16 mouse cellular contexts compared by ENCODE assay signal in genomic region chr10:75942736-75943477, GRCm38 (mm10). TPM values are rescaled to one million over a fixed set of nuclear protein-coding genes. Genes with fewer than 3 reads are reported as not detected.
DNase-seq lines count a peak whose midpoint lies in the region; ATAC-seq and TF ChIP-seq lines count a peak whose summit lies in the region.
"Had no signal": no experiment of that assay in that cellular context is flagged by ENCODE, and none has a peak within 500 bp of the region (broad histone marks: within the 10 kb centered on the region; RNA-seq: fewer than 3 reads in every experiment).

Vpreb3 (plus strand) TSS chr10:75943057.

- TF ChIP-seq POLR2A in liver, adult 2 months (IDR thresholded peaks at IDR 0.05; ENCODE audit: extremely low read depth, insufficient read depth, low read length), result no peak
- no peak for TF ChIP-seq POLR2A in MEL (IDR thresholded peaks at IDR 0.05; ENCODE audit: control insufficient read depth in 1 of 2, insufficient read depth in 1 of 2, low read depth in 1 of 2, low read length in 2 of 2, poor library complexity in 1 of 2)

- TF ChIP-seq RAD21 in MEL (IDR thresholded peaks at IDR 0.05; ENCODE audit: low read depth, low read length), result no peak

- TF ChIP-seq EP300 in MEL (IDR thresholded peaks at IDR 0.05; ENCODE audit: low read depth in 1 of 2, low read length in 2 of 2), result peak in 1 of 2 experiments; percentile 33; a peak in 1 of 4 replicates
- TF ChIP-seq EP300 in lung, postnatal 0 days (IDR thresholded peaks at IDR 0.05), result no peak

- H3K9ac ChIP-seq in forebrain, embryonic 11.5 days (ENCODE audit: low read length), result 0 out of 2 replicates have a peak within 1 kb of the TSS, but pooled peaks have one; percentile 23
- no peak within 1 kb of the TSS for H3K9ac ChIP-seq in forebrain, embryonic 16.5 days (replicated peaks; ENCODE audit: low read depth, low read length)
- no peak within 1 kb of the TSS for H3K9ac ChIP-seq in liver, adult 2 months (ENCODE audit: low read depth, low read length)
- H3K9ac ChIP-seq in liver, embryonic 12.5 days, result no peak within 1 kb of the TSS
- peak within 1 kb of the TSS; percentile 18 for H3K9ac ChIP-seq in MEL (ENCODE audit: control insufficient read depth, low read depth, low read length, poor library complexity, severe bottlenecking)
- no peak within 1 kb of the TSS for H3K9ac ChIP-seq in lung, postnatal 0 days (replicated peaks; ENCODE audit: low read depth)
- H3K9ac ChIP-seq: liver, embryonic 14.5 days had no signal

- H3K27ac ChIP-seq in forebrain, embryonic 11.5 days (ENCODE audit: low read depth, low read length), result no peak within 1 kb of the TSS
- no peak within 1 kb of the TSS for H3K27ac ChIP-seq in forebrain, embryonic 16.5 days (ENCODE audit: low read length)
- no peak within 1 kb of the TSS for H3K27ac ChIP-seq in liver, adult 2 months (replicated peaks; ENCODE audit: insufficient read depth, low read depth, low read length)
- H3K27ac ChIP-seq in liver, embryonic 12.5 days, result no peak within 1 kb of the TSS
- H3K27ac ChIP-seq in MEL (ENCODE audit: control insufficient read depth, low read depth, low read length), result peak within 1 kb of the TSS; percentile 6
- H3K27ac ChIP-seq in lung, postnatal 0 days (ENCODE audit: low read length), result peak within 1 kb of the TSS; percentile 7; the same call in 1 of the 2 replicates
- H3K27ac ChIP-seq: liver, embryonic 14.5 days had no signal

- no peak for ATAC-seq in forebrain, embryonic 11.5 days (replicated peaks; ENCODE audit: low FRiP score)
- ATAC-seq in forebrain, embryonic 16.5 days, result no peak
- ATAC-seq in liver, embryonic 12.5 days, result no peak
- ATAC-seq in lung, postnatal 0 days, result no peak

- TF ChIP-seq CTCF in liver, adult 2 months (IDR thresholded peaks at IDR 0.05; ENCODE audit: low read depth, low read length), result no peak
- no peak for TF ChIP-seq CTCF in MEL (IDR thresholded peaks at IDR 0.05 in 2 of 3, conservative IDR thresholded peaks at IDR 0.05 in 1 of 3; ENCODE audit: control insufficient read depth in 1 of 3, insufficient read depth in 1 of 3, low read depth in 2 of 3, low read length in 3 of 3, poor library complexity in 1 of 3, severe bottlenecking in 1 of 3)
- no peak for TF ChIP-seq CTCF in lung, postnatal 0 days (IDR thresholded peaks at IDR 0.05)

- no peaks in the 10 kb centered on the region for H3K27me3 ChIP-seq in forebrain, embryonic 11.5 days (ENCODE audit: control insufficient read depth, insufficient read depth, low read length)
- H3K27me3 ChIP-seq in forebrain, embryonic 16.5 days (replicated peaks; ENCODE audit: control insufficient read depth, insufficient read depth, low read length), result no peaks in the 10 kb centered on the region
- H3K27me3 ChIP-seq in liver, adult 2 months (ENCODE audit: control insufficient read depth, insufficient read depth, low read length), result no peaks in the 10 kb centered on the region
- H3K27me3 ChIP-seq in liver, embryonic 12.5 days (replicated peaks), result peaks cover 15% of the 10 kb centered on the region
- H3K27me3 ChIP-seq in MEL (ENCODE audit: control insufficient read depth in 1 of 2, insufficient read depth in 2 of 2, low read length in 2 of 2), result no peaks in the 10 kb centered on the region
- H3K27me3 ChIP-seq in lung, postnatal 0 days (replicated peaks; ENCODE audit: insufficient read depth, low read length), result no peaks in the 10 kb centered on the region

- DNase-seq in forebrain, embryonic 11.5 days (ENCODE audit: low spot score), result no peak
- DNase-seq in liver, adult 2 months (ENCODE audit: extremely low read depth, low read depth, low spot score), result peak; percentile 72
- peak; percentile 66 for DNase-seq in MEL (ENCODE audit: low read depth, low spot score)
- no peak for DNase-seq in lung, postnatal 0 days (ENCODE audit: low spot score)
- DNase-seq in heart, adult 18-20 months, result no peak
- DNase-seq in heart, postnatal 4 days, result no peak
- DNase-seq: cerebellum, adult 18-20 months; kidney, adult 8-10 months; right cerebral cortex, postnatal 14 days had no signal

- H3K4me2 ChIP-seq in forebrain, embryonic 11.5 days (ENCODE audit: low read depth, low read length, severe bottlenecking), result no peak within 1 kb of the TSS
- no peak within 1 kb of the TSS for H3K4me2 ChIP-seq in forebrain, embryonic 16.5 days (ENCODE audit: low read length)
- H3K4me2 ChIP-seq in liver, embryonic 12.5 days, result no peak within 1 kb of the TSS
- H3K4me2 ChIP-seq in lung, postnatal 0 days (replicated peaks; ENCODE audit: low read depth, low read length), result no peak within 1 kb of the TSS
- H3K4me2 ChIP-seq: heart, embryonic 11.5 days had no signal

- no peaks in the 10 kb centered on the region for H3K36me3 ChIP-seq in forebrain, embryonic 11.5 days (ENCODE audit: control insufficient read depth, insufficient read depth, low read length)
- H3K36me3 ChIP-seq in forebrain, embryonic 16.5 days (ENCODE audit: control insufficient read depth, insufficient read depth), result no peaks in the 10 kb centered on the region
- peaks cover 2% of the 10 kb centered on the region for H3K36me3 ChIP-seq in liver, adult 2 months (ENCODE audit: control insufficient read depth, insufficient read depth, low read length)
- peaks cover 2% of the 10 kb centered on the region; the same call in 1 of the 2 replicates for H3K36me3 ChIP-seq in liver, embryonic 12.5 days
- peaks cover 0 to 30% of the 10 kb centered on the region in 2 experiments; a peak in 2 of 4 replicates for H3K36me3 ChIP-seq in MEL (ENCODE audit: control insufficient read depth in 1 of 2, insufficient read depth in 2 of 2, low read length in 2 of 2)
- H3K36me3 ChIP-seq in lung, postnatal 0 days (ENCODE audit: insufficient read depth, low read length), result no peaks in the 10 kb centered on the region

- H3K4me1 ChIP-seq in forebrain, embryonic 11.5 days (replicated peaks; ENCODE audit: control insufficient read depth, insufficient read depth, low read length), result no peaks in the 10 kb centered on the region
- peaks cover 8% of the 10 kb centered on the region for H3K4me1 ChIP-seq in forebrain, embryonic 16.5 days (replicated peaks; ENCODE audit: control insufficient read depth, insufficient read depth, low read length)
- H3K4me1 ChIP-seq in liver, adult 2 months (ENCODE audit: control insufficient read depth, insufficient read depth, low read length), result peaks cover 15% of the 10 kb centered on the region
- peaks cover 29% of the 10 kb centered on the region for H3K4me1 ChIP-seq in liver, embryonic 12.5 days
- peaks cover 8 to 40% of the 10 kb centered on the region in 2 experiments for H3K4me1 ChIP-seq in MEL (ENCODE audit: control insufficient read depth in 1 of 2, insufficient read depth in 2 of 2, low read length in 2 of 2)
- H3K4me1 ChIP-seq in lung, postnatal 0 days (ENCODE audit: insufficient read depth, low read depth, low read length), result no peaks in the 10 kb centered on the region

- H3K4me3 ChIP-seq in forebrain, embryonic 11.5 days (ENCODE audit: low read depth, low read length), result no peak within 1 kb of the TSS
- H3K4me3 ChIP-seq in forebrain, embryonic 16.5 days (replicated peaks; ENCODE audit: low read length), result no peak within 1 kb of the TSS
- no peak within 1 kb of the TSS for H3K4me3 ChIP-seq in liver, adult 2 months (ENCODE audit: insufficient read depth, low read depth, low read length)
- no peak within 1 kb of the TSS for H3K4me3 ChIP-seq in liver, embryonic 12.5 days
- H3K4me3 ChIP-seq in MEL (ENCODE audit: control insufficient read depth in 1 of 2, insufficient read depth in 1 of 2, low read depth in 2 of 2, low read length in 2 of 2), result peak within 1 kb of the TSS; percentile 38 to 50
- H3K4me3 ChIP-seq in lung, postnatal 0 days (ENCODE audit: low read depth, low read length), result no peak within 1 kb of the TSS

- no peaks in the 10 kb centered on the region for H3K9me3 ChIP-seq in forebrain, embryonic 11.5 days (ENCODE audit: control insufficient read depth, low read length)
- H3K9me3 ChIP-seq in forebrain, embryonic 16.5 days (ENCODE audit: control insufficient read depth, low read length), result no peaks in the 10 kb centered on the region
- no peaks in the 10 kb centered on the region for H3K9me3 ChIP-seq in liver, embryonic 12.5 days (replicated peaks)
- no peaks in the 10 kb centered on the region for H3K9me3 ChIP-seq in MEL (replicated peaks; ENCODE audit: insufficient read depth, low read length)
- H3K9me3 ChIP-seq in lung, postnatal 0 days (ENCODE audit: low read length), result no peaks in the 10 kb centered on the region
- H3K9me3 ChIP-seq: G1E had no signal

- WGBS in forebrain, embryonic 11.5 days, result 86% methylated on average over 15 of the region's 15 CpGs
- 82% methylated on average over 15 of the region's 15 CpGs for WGBS in forebrain, embryonic 16.5 days
- 50% methylated on average over 15 of the region's 15 CpGs for WGBS in liver, adult 2 months
- WGBS in liver, embryonic 12.5 days (ENCODE audit: insufficient replicate concordance), result 64% methylated on average over 15 of the region's 15 CpGs
- WGBS in lung, postnatal 0 days, result 58% methylated on average over 15 of the region's 15 CpGs

- H3K79me2 ChIP-seq in liver, adult 2 months (ENCODE audit: control insufficient read depth, insufficient read depth, low read length), result no peaks in the 10 kb centered on the region
- no peaks in the 10 kb centered on the region; the same call in 1 of the 2 replicates for H3K79me2 ChIP-seq in MEL (ENCODE audit: control insufficient read depth, insufficient read depth, low read length, poor library complexity)

TF ChIP-seq in MEL, 35 proteins besides CTCF, POLR2A, EP300 and RAD21 (continues in another document):
- TF ChIP-seq GATA1 (IDR thresholded peaks at IDR 0.05; ENCODE audit: low read depth, low read length), result 0 out of 2 replicates have a peak, but pooled peaks have one; percentile 28
- TF ChIP-seq TCF12 (IDR thresholded peaks at IDR 0.05; ENCODE audit: low read depth, low read length), result peak; percentile 4; the same call in 1 of the 2 replicates
- TF ChIP-seq MAX (IDR thresholded peaks at IDR 0.05; ENCODE audit: low read length), result no peak
- 0 out of 2 replicates have a peak, but pooled peaks have one; percentile 25 for TF ChIP-seq ETS1 (IDR thresholded peaks at IDR 0.05; ENCODE audit: low read depth, low read length)
- no peak for TF ChIP-seq MAZ (IDR thresholded peaks at IDR 0.05; ENCODE audit: low read depth, low read length)
- TF ChIP-seq RCOR1 (IDR thresholded peaks at IDR 0.05; ENCODE audit: low read depth, low read length), result no peak

RNA-seq across cellular contexts. Expression of gene Vpreb3, which starts in this region (rescaled TPM):
- polyA plus RNA-seq in forebrain, embryonic 11.5 days (2014; fragmentation: Nextera tagmentation; extraction: Ambion mirVana), result 0.76 and 0.79 TPM in 2 replicates
- polyA plus RNA-seq in forebrain, embryonic 16.5 days (2015; fragmentation: Nextera tagmentation; extraction: Ambion mirVana), result 0.48 TPM in 1 of 2 replicates, not detected in the other
- 0.55 and 1.3 TPM in 2 replicates for total RNA-seq in liver, adult 2 months (2014; rRNA removed)
- polyA plus RNA-seq in liver, adult 2 months (2012; rRNA removed), result 0.73 and 2.0 TPM in 2 replicates
- polyA plus RNA-seq in liver, embryonic 12.5 days (2016; fragmentation: Nextera tagmentation; extraction: Ambion mirVana), result 0.27 and 0.98 TPM in 2 replicates
- 0.27 TPM in 1 of 2 replicates, not detected in the other for total RNA-seq in MEL (2012; rRNA removed)
- under 1 TPM in 1 of 2 experiments, not detected in 1; 0.88 TPM for polyA plus RNA-seq in MEL (2012; ENCODE audit: insufficient read depth in 1 of 2, insufficient read length in 2 of 2, low read depth in 1 of 2, low replicate concordance in 2 of 2, missing spikeins in 1 of 2)
- polyA plus RNA-seq in lung, postnatal 0 days (2015; fragmentation: Nextera tagmentation; extraction: Ambion mirVana), result 8.8 and 10.1 TPM in 2 replicates
- total RNA-seq in heart, adult 18-20 months (2021), result under 1 TPM in 1 of 2 experiments, not detected in 1; 0.82 TPM
- total RNA-seq in heart, postnatal 4 days (2021), result not detected
- total RNA-seq: G1E; left cerebral cortex, adult 8-10 months had no signal
- polyA plus RNA-seq: embryonic facial prominence, embryonic 11.5 days; G1E had no signal

Comparison
In these comparisons a context has a peak if more than half of its experiments do, and no peak if none do; other contexts are left out.
1. Peak in DNase-seq, H3K4me3 ChIP-seq, H3K27ac ChIP-seq and H3K9ac ChIP-seq in MEL; RNA of the gene not detected or under 1 TPM.